Mouse (Mus musculus): ENCODE results near the gene Cryga. TPM values are rescaled to one million over a fixed set of nuclear protein-coding genes. Genes with fewer than 3 reads are reported as not detected.

The Cryga gene
- polyA plus RNA-seq, 2 experiments, result not detected

DNA sequence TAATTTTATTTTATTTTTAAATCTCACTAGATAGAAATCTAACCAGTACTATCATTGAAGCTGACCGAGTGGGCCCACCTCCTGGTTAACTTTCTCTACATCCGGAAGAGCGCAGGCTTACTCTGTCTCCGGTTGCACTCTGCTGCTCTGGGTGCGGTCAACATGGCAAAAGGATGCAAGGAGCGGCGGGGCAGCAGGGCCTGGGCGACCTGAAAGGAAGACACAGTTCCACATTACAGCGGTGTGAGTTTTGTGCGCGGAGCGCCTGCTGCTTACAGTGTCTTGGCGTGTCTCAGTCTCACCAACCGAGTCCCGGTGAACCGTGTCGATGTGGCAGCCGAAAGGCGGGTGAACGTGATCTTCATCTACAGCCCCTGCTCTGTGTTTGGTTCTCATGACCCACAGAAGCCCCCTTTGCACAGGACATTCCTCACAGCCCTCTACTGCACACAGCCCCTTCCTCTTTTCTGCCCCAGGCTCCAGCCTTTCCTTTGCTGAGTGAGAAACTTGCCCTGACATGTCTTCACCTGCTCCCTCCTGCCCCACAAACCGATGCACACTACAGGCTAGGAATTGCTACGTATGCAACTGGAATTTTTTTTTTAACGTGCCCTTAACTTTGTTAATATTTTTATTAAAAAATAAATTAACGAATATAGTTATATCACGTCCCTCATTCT lies 6.7 kb upstream of the Cryga start:
- no peaks in the 10 kb centered on the region for H3K36me3 ChIP-seq (ENCODE audit: control insufficient read depth, insufficient read depth, low read length)
- no peak overlapping the region for H3K4me2 ChIP-seq (replicated peaks; ENCODE audit: low read depth, low read length, severe bottlenecking)
- WGBS, result 69% methylated on average over 25 of the region's 25 CpGs
- no peak overlapping the region for H3K9ac ChIP-seq (ENCODE audit: low read depth, low read length, severe bottlenecking)
- no peak for ATAC-seq (ENCODE audit: low FRiP score, low read depth)
- H3K27ac ChIP-seq (replicated peaks; ENCODE audit: low read depth, low read length), result no peak overlapping the region
- H3K4me1 ChIP-seq (ENCODE audit: control insufficient read depth, insufficient read depth, low read length), result no peaks in the 10 kb centered on the region
- H3K27me3 ChIP-seq (ENCODE audit: control insufficient read depth, insufficient read depth, low read length), result no peaks in the 10 kb centered on the region
- H3K9me3 ChIP-seq (ENCODE audit: control insufficient read depth, low read length), result no peaks in the 10 kb centered on the region
- no peak for TF ChIP-seq POLR2A (IDR thresholded peaks at IDR 0.05; ENCODE audit: borderline replicate concordance, extremely low read depth, insufficient read depth, insufficient read length)
- DNase-seq (ENCODE audit: low spot score), result no peak
- no peak overlapping the region for H3K4me3 ChIP-seq (replicated peaks; ENCODE audit: low read length)

DNA sequence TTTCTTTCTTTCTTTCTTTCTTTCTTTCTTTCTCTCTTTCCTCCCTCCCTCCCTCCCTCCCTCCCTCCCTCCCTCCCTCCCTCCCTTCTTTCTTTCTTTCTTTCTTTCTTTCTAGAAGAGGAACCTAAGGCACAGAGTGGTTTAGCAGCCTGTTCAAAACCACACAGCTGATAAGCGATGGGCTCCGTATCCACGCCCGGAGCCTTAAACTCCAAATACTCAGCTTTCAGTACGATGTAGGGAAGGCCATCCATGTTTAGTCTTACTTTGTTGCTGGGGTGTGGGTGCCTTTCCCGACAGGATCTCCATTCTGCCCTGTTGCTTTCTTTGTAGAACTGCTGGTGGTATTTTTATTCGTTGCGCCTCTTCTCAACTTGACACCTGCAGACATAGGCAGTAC lies 6.0 kb upstream of the Cryga start:
- Histone ChIP-seq H3K36me3 (ENCODE audit: control insufficient read depth, insufficient read depth, low read length) (no peaks in the 10 kb centered on the region), H3K4me2 (replicated peaks; ENCODE audit: low read depth, low read length, severe bottlenecking) (no peak overlapping the region), H3K4me1 (ENCODE audit: control insufficient read depth, insufficient read depth, low read length) (no peaks in the 10 kb centered on the region), H3K9me3 (ENCODE audit: control insufficient read depth, low read length) (no peaks in the 10 kb centered on the region), H3K27me3 (ENCODE audit: control insufficient read depth, insufficient read depth, low read length) (no peaks in the 10 kb centered on the region), H3K27ac (replicated peaks; ENCODE audit: low read depth, low read length) (no peak overlapping the region), H3K9ac (ENCODE audit: low read depth, low read length, severe bottlenecking) (no peak overlapping the region), H3K4me3 (replicated peaks; ENCODE audit: low read length) (no peak overlapping the region)
- no peak for DNase-seq (ENCODE audit: low spot score)
- 94% methylated on average over 8 of the region's 8 CpGs for WGBS
- ATAC-seq (ENCODE audit: low FRiP score, low read depth), result no peak
- TF ChIP-seq POLR2A (IDR thresholded peaks at IDR 0.05; ENCODE audit: borderline replicate concordance, extremely low read depth, insufficient read depth, insufficient read length), result no peak

- Histone ChIP-seq H3K4me1 (ENCODE audit: control insufficient read depth, insufficient read depth, low read length) (no peaks in the 10 kb centered on the region), H3K9me3 (ENCODE audit: control insufficient read depth, low read length) (no peaks in the 10 kb centered on the region), H3K27me3 (ENCODE audit: control insufficient read depth, insufficient read depth, low read length) (no peaks in the 10 kb centered on the region), H3K4me2 (replicated peaks; ENCODE audit: low read depth, low read length, severe bottlenecking) (no peak overlapping the region), H3K9ac (ENCODE audit: low read depth, low read length, severe bottlenecking) (no peak overlapping the region), H3K36me3 (ENCODE audit: control insufficient read depth, insufficient read depth, low read length) (no peaks in the 10 kb centered on the region), H3K4me3 (replicated peaks; ENCODE audit: low read length) (no peak overlapping the region), H3K27ac (replicated peaks; ENCODE audit: low read depth, low read length) (no peak overlapping the region)
- no peak for TF ChIP-seq POLR2A (IDR thresholded peaks at IDR 0.05; ENCODE audit: borderline replicate concordance, extremely low read depth, insufficient read depth, insufficient read length)
- no peak for DNase-seq (ENCODE audit: low spot score)
- ATAC-seq (ENCODE audit: low FRiP score, low read depth), result no peak
- 85% methylated on average over 10 of the region's 10 CpGs for WGBS
Observed at GRCm38 (mm10) chr1:65107654-65108279, 4.6 kb upstream of the Cryga start.

GRCm38 (mm10) chr1:65096953-65097352 lies 6.2 kb downstream of the Cryga start:
- WGBS, result 86% methylated on average over 3 of the region's 3 CpGs
- no peaks in the 10 kb centered on the region for H3K9me3 ChIP-seq (ENCODE audit: control insufficient read depth, low read length)
- no peak for ATAC-seq (ENCODE audit: low FRiP score, low read depth)
- TF ChIP-seq POLR2A (IDR thresholded peaks at IDR 0.05; ENCODE audit: borderline replicate concordance, extremely low read depth, insufficient read depth, insufficient read length), result no peak
- no peak overlapping the region for H3K4me3 ChIP-seq (replicated peaks; ENCODE audit: low read length)
- no peaks in the 10 kb centered on the region for H3K4me1 ChIP-seq (ENCODE audit: control insufficient read depth, insufficient read depth, low read length)
- H3K4me2 ChIP-seq (replicated peaks; ENCODE audit: low read depth, low read length, severe bottlenecking), result no peak overlapping the region
- H3K27ac ChIP-seq (replicated peaks; ENCODE audit: low read depth, low read length), result no peak overlapping the region
- no peaks in the 10 kb centered on the region for H3K36me3 ChIP-seq (ENCODE audit: control insufficient read depth, insufficient read depth, low read length)
- H3K9ac ChIP-seq (ENCODE audit: low read depth, low read length, severe bottlenecking), result no peak overlapping the region
- H3K27me3 ChIP-seq (ENCODE audit: control insufficient read depth, insufficient read depth, low read length), result no peaks in the 10 kb centered on the region
- DNase-seq (ENCODE audit: low spot score), result no peak

DNA sequence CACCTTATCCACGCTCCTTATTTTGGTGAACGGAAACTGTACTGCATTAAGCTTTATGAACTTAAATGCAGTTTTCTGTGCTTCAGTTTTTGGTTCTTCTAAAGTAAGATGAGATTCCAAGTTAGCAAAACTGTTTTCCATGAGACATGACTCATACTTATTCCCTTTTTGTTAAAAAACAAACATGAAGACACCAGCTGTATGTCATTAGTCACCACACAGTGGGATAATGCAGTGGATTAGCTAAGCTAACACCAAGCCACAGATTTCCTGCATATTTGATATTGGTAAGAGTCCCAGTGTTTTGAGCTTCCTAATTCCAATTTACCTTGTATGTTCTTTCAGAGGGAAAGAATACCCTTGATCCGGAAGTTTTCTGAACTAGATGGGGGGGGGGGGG lies 11.6 kb downstream of the Cryga start:
- Histone ChIP-seq H3K4me2 (replicated peaks; ENCODE audit: low read depth, low read length, severe bottlenecking) (no peak overlapping the region), H3K36me3 (ENCODE audit: control insufficient read depth, insufficient read depth, low read length) (no peaks in the 10 kb centered on the region), H3K4me3 (replicated peaks; ENCODE audit: low read length) (no peak overlapping the region), H3K9ac (ENCODE audit: low read depth, low read length, severe bottlenecking) (no peak overlapping the region), H3K4me1 (ENCODE audit: control insufficient read depth, insufficient read depth, low read length) (no peaks in the 10 kb centered on the region), H3K27ac (replicated peaks; ENCODE audit: low read depth, low read length) (no peak overlapping the region), H3K9me3 (ENCODE audit: control insufficient read depth, low read length) (no peaks in the 10 kb centered on the region), H3K27me3 (ENCODE audit: control insufficient read depth, insufficient read depth, low read length) (no peaks in the 10 kb centered on the region)
- WGBS, result 94% methylated on average over 3 of the region's 3 CpGs
- TF ChIP-seq POLR2A (IDR thresholded peaks at IDR 0.05; ENCODE audit: borderline replicate concordance, extremely low read depth, insufficient read depth, insufficient read length), result no peak
- ATAC-seq (ENCODE audit: low FRiP score, low read depth), result no peak
- no peak for DNase-seq (ENCODE audit: low spot score)
